Mouse (Mus musculus): ENCODE data around the gene Peli2.

- no peak for TF ChIP-seq CTCF (IDR thresholded peaks at IDR 0.05; ENCODE audit: insufficient read depth, low read depth, low read length)
- TF ChIP-seq POLR2A (IDR thresholded peaks at IDR 0.05; ENCODE audit: insufficient read depth, low read depth, low read length): no peak
These were observed 30.3 kb downstream of the Peli2 start for GRCm38 (mm10) chr14:48150903-48151302.

All from olfactory bulb, adult 2 months (tissue).